Mouse (Mus musculus) liver, embryonic 12.5 days (tissue): ENCODE data around the gene Slc35e2. TPM values are rescaled to one million over a fixed set of nuclear protein-coding genes. Genes with fewer than 3 reads are reported as not detected.
A peak's percentile ranks its signal among the peaks of the same experiment; 100 is the strongest.
"Not testable (repeated sequence)": the region's sequence is repeated elsewhere in the genome, so short reads cannot be mapped to it uniquely, and the experiment has no call there.

Source experiments
- ATAC-seq: fragments of 200-750 bp; cut with Nextera tagmentation; 2 replicates; pipeline ENCODE4 v1.8.0; 2017; ENCODE audit warnings: moderate number of reproducible peaks, mild to moderate bottlenecking, moderate library complexity
- H3K27ac ChIP-seq: fragments of 300-500 bp; sonication (generic); 2 replicates; pipeline ENCODE4 v1.5.1; 2016; ENCODE audit warnings: mild to moderate bottlenecking
- H3K27me3 ChIP-seq: fragments of 300-500 bp; sonication (generic); replicated peaks from 2 replicates; pipeline ENCODE4 v1.6.1; 2016; ENCODE audit warnings: mild to moderate bottlenecking, moderate library complexity
- H3K36me3 ChIP-seq: fragments of 300-500 bp; sonication (generic); 2 replicates; pipeline ENCODE4 v1.6.1; 2016; ENCODE audit warnings: mild to moderate bottlenecking, moderate library complexity
- H3K4me1 ChIP-seq: fragments of 300-500 bp; sonication (generic); 2 replicates; pipeline ENCODE4 v1.6.1; 2016
- H3K4me2 ChIP-seq: fragments of 300-500 bp; sonication (generic); 2 replicates; pipeline ENCODE4 v1.6.1; 2016; ENCODE audit warnings: mild to moderate bottlenecking, moderate library complexity
- H3K4me3 ChIP-seq: fragments of 300-500 bp; sonication (generic); 2 replicates; pipeline ENCODE4 v1.5.1; 2016; ENCODE audit warnings: mild to moderate bottlenecking, moderate library complexity
- H3K9ac ChIP-seq: fragments of 300-500 bp; sonication (generic); 2 replicates; pipeline ENCODE4 v1.6.1; 2016; ENCODE audit warnings: mild to moderate bottlenecking, moderate library complexity
- H3K9me3 ChIP-seq: fragments of 300-500 bp; sonication (generic); replicated peaks from 2 replicates; pipeline ENCODE4 v1.6.1; 2016; ENCODE audit warnings: mild to moderate bottlenecking, moderate library complexity
- WGBS: fragments of 180-500 bp; shearing (Covaris S2); methylation state at CpG from one replicate; pipeline ENCODE4 v1.1.7; 2016; ENCODE audit not compliant: insufficient replicate concordance; 5-methylcytosine and 5-hydroxymethylcytosine counted together
- polyA plus RNA-seq: library from polyadenylated mRNA; unstranded; fragments of >200 nt; fragmentation: Nextera tagmentation; extraction: Ambion mirVana; gene quantifications from 2 replicates; pipeline ENCODE4 v1.2.1, GENCODE M21; 2016

The Slc35e2 gene
- polyA plus RNA-seq, 1 experiment from 2014 or later, result 7.1 TPM

DNA sequence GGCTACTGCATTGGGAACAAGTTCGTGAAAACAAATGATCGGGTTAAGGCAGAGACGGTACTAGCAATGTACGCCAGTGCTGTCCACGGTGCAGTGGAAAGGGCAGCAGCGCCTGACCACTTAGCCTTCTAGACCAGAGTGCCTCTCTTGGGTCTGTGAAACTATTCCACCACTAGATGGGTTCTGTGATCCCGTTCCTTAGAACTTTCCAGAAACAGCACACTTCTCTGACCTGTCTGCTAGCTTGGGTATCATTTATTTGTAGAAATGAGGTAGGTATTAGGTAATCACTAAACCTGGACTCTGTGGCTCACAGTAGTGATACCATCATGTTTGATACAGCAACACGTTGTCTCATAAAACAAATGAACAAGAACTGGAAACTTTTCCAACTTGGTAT lies 34.7 kb upstream of the Slc35e2 start:
- WGBS, result 61% methylated on average over 8 of the region's 8 CpGs
- H3K27ac ChIP-seq, result 0 out of 2 replicates have a peak overlapping the region, but pooled peaks have one; percentile 12

GRCm38 (mm10) chr4:155568170-155568569 lies 33.0 kb upstream of the Slc35e2 start:
- no peak overlapping the region for H3K9ac ChIP-seq
- no peaks in the 10 kb centered on the region; the same call in 1 of the 2 replicates for H3K36me3 ChIP-seq
- H3K4me3 ChIP-seq, result no peak overlapping the region
- no peak overlapping the region for H3K27ac ChIP-seq
- ATAC-seq, result no peak
- no peak overlapping the region for H3K4me2 ChIP-seq
- 12% methylated on average over 2 of the region's 2 CpGs for WGBS
- no peaks in the 10 kb centered on the region for H3K9me3 ChIP-seq
- peaks cover 65% of the 10 kb centered on the region for H3K4me1 ChIP-seq
- no peaks in the 10 kb centered on the region for H3K27me3 ChIP-seq

More for the DNA sequence above, 34.7 kb upstream of the Slc35e2 start:
- Histone ChIP-seq H3K36me3 (no peaks in the 10 kb centered on the region; the same call in 1 of the 2 replicates), H3K4me1 (peaks cover 70% of the 10 kb centered on the region), H3K4me3 (no peak overlapping the region), H3K27me3 (no peaks in the 10 kb centered on the region), H3K9ac (no peak overlapping the region), H3K4me2 (no peak overlapping the region), H3K9me3 (no peaks in the 10 kb centered on the region)
- no peak for ATAC-seq

GRCm38 (mm10) chr4:155568632-155569370 lies 32.4 kb upstream of the Slc35e2 start:
- Histone ChIP-seq H3K9me3 (no peaks in the 10 kb centered on the region), H3K4me3 (no peak overlapping the region), H3K4me1 (peaks cover 71% of the 10 kb centered on the region), H3K27ac (peak overlapping the region; percentile 50; the same call in 1 of the 2 replicates), H3K27me3 (no peaks in the 10 kb centered on the region), H3K36me3 (no peaks in the 10 kb centered on the region; the same call in 1 of the 2 replicates), H3K9ac (no peak overlapping the region), H3K4me2 (no peak overlapping the region)
- ATAC-seq, result peak; percentile 31
- 79% methylated on average over 7 of the region's 7 CpGs for WGBS

- no peak overlapping the region for H3K4me3 ChIP-seq
- no peaks in the 10 kb centered on the region; the same call in 1 of the 2 replicates for H3K36me3 ChIP-seq
- H3K27me3 ChIP-seq, result no peaks in the 10 kb centered on the region
- peaks cover 71% of the 10 kb centered on the region for H3K4me1 ChIP-seq
- no peak overlapping the region for H3K27ac ChIP-seq
- H3K4me2 ChIP-seq, result no peak overlapping the region
- WGBS, result 69% methylated on average over 6 of the region's 6 CpGs
- H3K9ac ChIP-seq, result no peak overlapping the region
- no peak for ATAC-seq
- no peaks in the 10 kb centered on the region for H3K9me3 ChIP-seq
Measured at GRCm38 (mm10) chr4:155569818-155570217, 31.4 kb upstream of the Slc35e2 start.

- H3K36me3 ChIP-seq, ATAC-seq, H3K9me3 ChIP-seq, H3K27me3 ChIP-seq, H3K4me3 ChIP-seq, H3K9ac ChIP-seq, H3K4me2 ChIP-seq: not testable (repeated sequence)
- WGBS, result 79% methylated on average over 11 of the region's 11 CpGs
- peaks cover 69% of the 10 kb centered on the region for H3K4me1 ChIP-seq
- H3K27ac ChIP-seq, result 0 out of 2 replicates have a peak overlapping the region, but pooled peaks have one; percentile 0
Measured at GRCm38 (mm10) chr4:155570315-155570714, 30.9 kb upstream of the Slc35e2 start.

GRCm38 (mm10) chr4:155571442-155571841 lies 29.8 kb upstream of the Slc35e2 start:
- Histone ChIP-seq H3K9me3 (no peaks in the 10 kb centered on the region), H3K4me2 (no peak overlapping the region), H3K4me1 (peaks cover 58% of the 10 kb centered on the region), H3K27me3 (no peaks in the 10 kb centered on the region), H3K27ac (peak overlapping the region; percentile 52; the same call in 1 of the 2 replicates), H3K36me3 (peaks cover 8% of the 10 kb centered on the region), H3K4me3 (no peak overlapping the region), H3K9ac (no peak overlapping the region)
- WGBS, result 36% methylated on average over 2 of the region's 2 CpGs
- no peak for ATAC-seq

GRCm38 (mm10) chr4:155573155-155573554 lies 28.1 kb upstream of the Slc35e2 start:
- Histone ChIP-seq H3K9me3 (no peaks in the 10 kb centered on the region), H3K27ac (no peak overlapping the region), H3K27me3 (no peaks in the 10 kb centered on the region), H3K4me1 (peaks cover 43% of the 10 kb centered on the region), H3K36me3 (peaks cover 23% of the 10 kb centered on the region), H3K4me3 (no peak overlapping the region), H3K4me2 (no peak overlapping the region), H3K9ac (no peak overlapping the region)
- WGBS, result 77% methylated on average over 2 of the region's 2 CpGs
- no peak for ATAC-seq

DNA sequence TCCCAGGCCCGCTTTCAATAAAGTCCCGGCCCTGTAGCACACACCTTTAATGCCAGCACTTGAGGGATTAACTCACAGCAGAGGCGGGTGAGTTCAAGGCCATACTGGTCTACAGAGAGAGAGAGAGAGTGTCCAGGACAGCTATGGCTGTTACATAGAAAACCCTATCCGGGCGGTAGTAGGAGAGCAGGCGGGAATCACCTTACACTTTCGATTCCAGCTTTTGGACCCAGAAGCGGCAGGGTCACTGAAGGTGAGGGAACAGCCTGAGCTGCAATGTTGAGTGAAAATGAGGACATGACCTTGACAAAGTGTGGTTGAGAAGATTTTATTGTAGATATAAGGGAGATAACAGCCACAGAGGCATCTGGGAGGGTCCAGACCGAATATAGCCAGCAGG lies 27.3 kb upstream of the Slc35e2 start:
- Histone ChIP-seq H3K36me3 (peaks cover 30% of the 10 kb centered on the region), H3K9me3 (no peaks in the 10 kb centered on the region), H3K4me1 (peaks cover 42% of the 10 kb centered on the region), H3K4me3 (no peak overlapping the region), H3K27ac (peak overlapping the region; percentile 38; the same call in 1 of the 2 replicates), H3K9ac (no peak overlapping the region), H3K4me2 (no peak overlapping the region), H3K27me3 (no peaks in the 10 kb centered on the region)
- ATAC-seq, result no peak
- WGBS, result 81% methylated on average over 9 of the region's 9 CpGs

- no peak overlapping the region for H3K4me3 ChIP-seq
- no peaks in the 10 kb centered on the region for H3K9me3 ChIP-seq
- H3K36me3 ChIP-seq, result peaks cover 41% of the 10 kb centered on the region
- no peak overlapping the region for H3K27ac ChIP-seq
- no peaks in the 10 kb centered on the region for H3K27me3 ChIP-seq
- no peak overlapping the region for H3K4me2 ChIP-seq
- H3K4me1 ChIP-seq, result peaks cover 39% of the 10 kb centered on the region
- no peak for ATAC-seq
- 33% methylated on average over 11 of the region's 11 CpGs for WGBS
- H3K9ac ChIP-seq, result no peak overlapping the region
Measured at GRCm38 (mm10) chr4:155574931-155575330, 26.3 kb upstream of the Slc35e2 start.

DNA sequence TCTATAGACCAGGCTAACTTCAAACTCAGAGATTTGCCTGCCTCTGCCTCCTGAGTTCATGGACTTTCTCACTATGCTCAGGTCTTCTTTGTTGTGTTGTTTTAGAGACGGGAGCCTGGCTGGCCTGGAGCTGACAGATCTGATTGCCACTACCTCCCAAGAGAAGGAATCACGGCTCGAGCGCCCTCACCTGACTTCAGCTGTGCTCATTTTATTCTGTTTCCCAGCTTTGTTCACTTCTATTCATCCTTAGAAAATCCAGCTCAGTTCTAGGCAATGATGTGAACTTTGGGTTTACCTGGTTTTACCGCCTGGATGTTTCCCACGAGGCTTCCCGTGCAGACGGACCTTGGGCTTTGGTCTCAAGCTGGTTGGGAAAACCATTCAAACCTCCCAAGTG lies 25.7 kb upstream of the Slc35e2 start:
- Histone ChIP-seq H3K27me3 (no peaks in the 10 kb centered on the region), H3K36me3 (peaks cover 45% of the 10 kb centered on the region), H3K4me3 (no peak overlapping the region), H3K4me1 (peaks cover 34% of the 10 kb centered on the region), H3K9me3 (no peaks in the 10 kb centered on the region), H3K4me2 (no peak overlapping the region), H3K9ac (no peak overlapping the region), H3K27ac (no peak overlapping the region)
- 84% methylated on average over 8 of the region's 8 CpGs for WGBS
- no peak for ATAC-seq

DNA sequence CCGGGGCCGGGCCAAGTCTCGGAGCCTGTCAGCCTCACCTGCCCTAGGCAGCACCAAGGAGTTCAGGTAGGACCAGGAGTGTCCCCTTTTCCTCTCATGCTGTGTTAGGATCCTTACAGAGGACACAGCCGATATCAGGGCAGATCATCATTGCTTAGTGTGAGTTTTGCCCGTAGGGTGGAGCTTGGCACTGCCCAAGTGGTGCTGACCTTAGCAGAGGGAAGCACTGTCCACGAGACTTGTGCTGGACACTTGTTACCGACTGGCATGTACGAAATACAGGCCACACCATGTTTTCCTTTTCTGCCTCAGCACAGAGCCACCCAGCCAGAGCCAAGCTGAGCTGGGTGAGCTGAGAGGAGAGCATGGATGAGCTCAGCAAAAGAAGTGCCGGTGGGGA lies 24.1 kb upstream of the Slc35e2 start:
- 89% methylated on average over 9 of the region's 9 CpGs for WGBS
- Histone ChIP-seq H3K9ac (no peak overlapping the region), H3K27ac (no peak overlapping the region), H3K4me3 (no peak overlapping the region), H3K4me2 (no peak overlapping the region), H3K9me3 (no peaks in the 10 kb centered on the region), H3K36me3 (peaks cover 56% of the 10 kb centered on the region), H3K27me3 (no peaks in the 10 kb centered on the region), H3K4me1 (peaks cover 21% of the 10 kb centered on the region)
- ATAC-seq, result no peak

DNA sequence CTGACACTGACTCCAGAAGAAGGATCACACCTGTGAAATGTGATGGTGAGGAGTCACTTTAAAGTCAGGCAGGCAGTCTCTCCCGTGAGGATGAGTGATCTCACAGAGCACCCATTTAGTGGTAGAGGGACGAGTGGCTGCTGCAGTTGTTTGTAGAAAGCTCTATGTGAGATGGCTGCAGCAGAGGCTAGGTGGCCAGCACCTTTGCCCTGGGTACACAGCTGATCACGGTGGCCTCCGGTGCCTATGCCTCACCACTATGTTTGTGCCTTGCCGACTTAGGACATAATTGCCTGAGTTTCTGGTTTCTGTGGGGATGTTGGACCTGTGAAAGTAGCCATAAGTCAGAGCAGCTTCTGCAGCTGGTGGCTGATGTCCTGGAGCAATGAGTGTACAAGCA lies 23.5 kb upstream of the Slc35e2 start:
- Histone ChIP-seq H3K4me3 (no peak overlapping the region), H3K4me2 (no peak overlapping the region), H3K27ac (no peak overlapping the region), H3K9ac (no peak overlapping the region), H3K27me3 (no peaks in the 10 kb centered on the region), H3K9me3 (no peaks in the 10 kb centered on the region), H3K36me3 (peaks cover 62% of the 10 kb centered on the region), H3K4me1 (peaks cover 25% of the 10 kb centered on the region)
- WGBS, result 80% methylated on average over 5 of the region's 5 CpGs
- no peak for ATAC-seq
